Mouse (Mus musculus) embryonic facial prominence, embryonic 11.5 days (tissue): ENCODE results near the gene Gzmd. TPM values are rescaled to one million over a fixed set of nuclear protein-coding genes. Genes with fewer than 3 reads are reported as not detected.
"Not testable (repeated sequence)": the region's sequence is repeated elsewhere in the genome, so short reads cannot be mapped to it uniquely, and the experiment has no call there.

ENCODE experiments used
- ATAC-seq: fragments of 200-750 bp; cut with Nextera tagmentation; replicated peaks from 2 replicates; pipeline ENCODE4 v1.8.0; 2017; ENCODE audit warnings: low read depth; ENCODE audit not compliant: insufficient number of reproducible peaks, low FRiP score, low TSS enrichment
- DNase-seq: peaks from one replicate; pipeline ENCODE4 v3.0.0-alpha.2; 2015; ENCODE audit warnings: low spot score
- H3K27ac ChIP-seq: fragments of 300-500 bp; sonication (generic); replicated peaks from 2 replicates; pipeline ENCODE4 v1.5.1; 2014; ENCODE audit warnings: mild to moderate bottlenecking, low read depth, low read length, control low read depth
- H3K27me3 ChIP-seq: fragments of 300-500 bp; sonication (generic); 2 replicates; pipeline ENCODE4 v1.6.1; 2014; ENCODE audit warnings: mild to moderate bottlenecking, low read length, moderate library complexity, mixed read lengths; ENCODE audit not compliant: control insufficient read depth, insufficient read depth
- H3K36me3 ChIP-seq: fragments of 300-500 bp; sonication (generic); replicated peaks from 2 replicates; pipeline ENCODE4 v1.6.1; 2014; ENCODE audit warnings: low read depth, mild to moderate bottlenecking, low read length, moderate library complexity, mixed read lengths; ENCODE audit not compliant: control insufficient read depth, insufficient read depth
- H3K4me1 ChIP-seq: fragments of 300-500 bp; sonication (generic); 2 replicates; pipeline ENCODE4 v1.6.1; 2014; ENCODE audit warnings: low read length, mixed read lengths; ENCODE audit not compliant: control insufficient read depth, insufficient read depth
- H3K4me2 ChIP-seq: fragments of 300-500 bp; sonication (generic); 2 replicates; pipeline ENCODE4 v1.6.1; 2014; ENCODE audit warnings: low read depth, mild to moderate bottlenecking, control low read depth, low read length, moderate library complexity
- H3K4me3 ChIP-seq: fragments of 300-500 bp; sonication (generic); 2 replicates; pipeline ENCODE4 v1.5.1; 2014; ENCODE audit warnings: low read depth, low read length, control low read depth
- H3K9ac ChIP-seq: fragments of 300-500 bp; sonication (generic); replicated peaks from 2 replicates; pipeline ENCODE4 v1.6.1; 2014; ENCODE audit warnings: mild to moderate bottlenecking, control low read depth, low read length
- H3K9me3 ChIP-seq: fragments of 300-500 bp; sonication (generic); replicated peaks from 2 replicates; pipeline ENCODE4 v1.6.1; 2016; ENCODE audit warnings: mild to moderate bottlenecking, low read length, inconsistent platforms, mixed read lengths; ENCODE audit not compliant: control insufficient read depth
- WGBS: fragments of 180-500 bp; shearing (Covaris S2); extraction: QIAGEN DNeasy Blood & Tissue Kit; methylation state at CpG from one replicate; pipeline ENCODE4 v1.1.7; 2014; 5-methylcytosine and 5-hydroxymethylcytosine counted together
- polyA plus RNA-seq: library from polyadenylated mRNA; unstranded; fragments of >200 nt; fragmentation: Nextera tagmentation; extraction: Ambion mirVana; gene quantifications from 2 replicates; pipeline ENCODE4 v1.2.1, GENCODE M21; 2014

Gzmd gene
- polyA plus RNA-seq: not detected in 2 replicates

DNA sequence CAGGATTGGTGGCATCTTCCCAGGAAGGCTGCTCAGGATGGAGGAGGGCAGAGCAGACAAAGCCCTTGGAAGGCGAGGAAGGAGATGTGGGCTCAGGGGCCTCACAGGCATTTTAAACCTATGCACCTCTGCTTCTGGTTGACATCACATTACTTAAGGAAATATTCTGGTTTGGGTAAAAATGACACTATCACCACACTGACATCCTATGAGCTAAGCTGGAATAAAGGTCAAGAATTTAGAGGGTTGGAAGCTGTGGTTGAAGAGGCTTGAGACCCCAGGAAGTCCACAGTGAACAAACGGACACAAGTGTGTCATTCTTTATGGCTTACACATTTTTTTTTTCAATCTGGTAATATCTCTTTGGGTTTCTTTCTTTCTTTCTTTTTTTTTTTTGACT, at the start of gene Gzmd:
Gene Gzmd (minus strand): TSS at position 101 of the 400 bp plus-strand sequence.
- not testable (repeated sequence) for H3K4me2 ChIP-seq, H3K27ac ChIP-seq, H3K36me3 ChIP-seq, H3K9me3 ChIP-seq, ATAC-seq, H3K9ac ChIP-seq, DNase-seq, H3K27me3 ChIP-seq, H3K4me3 ChIP-seq, H3K4me1 ChIP-seq
- WGBS: 86% methylated on average over 2 of the region's 2 CpGs

DNA sequence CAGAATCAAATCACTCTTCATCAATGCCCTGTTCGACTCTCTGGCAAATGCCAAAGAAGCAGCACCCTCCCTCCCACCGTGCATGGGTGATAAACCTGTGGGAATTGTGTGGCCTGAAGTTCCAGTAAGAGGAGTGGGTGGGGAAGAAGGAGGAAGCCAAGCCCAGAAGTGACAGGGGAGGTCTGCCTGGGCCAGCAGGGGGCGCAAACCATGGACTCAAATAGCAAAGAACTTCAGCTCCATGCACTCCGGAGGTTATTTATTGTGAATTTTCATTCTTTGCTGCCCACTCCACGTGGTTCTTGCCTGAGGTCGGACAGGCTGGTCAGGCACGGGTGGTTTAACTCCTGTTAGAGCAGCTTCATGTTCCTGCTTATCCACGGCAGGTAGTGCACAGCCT, 45.2 kb upstream of the Gzmd start:
- not testable (repeated sequence) for H3K4me2 ChIP-seq, H3K9me3 ChIP-seq, ATAC-seq, H3K4me1 ChIP-seq, H3K27ac ChIP-seq, H3K4me3 ChIP-seq, H3K27me3 ChIP-seq, H3K9ac ChIP-seq, H3K36me3 ChIP-seq
- 30% methylated on average over 8 of the region's 8 CpGs for WGBS
- peak; percentile 66 for DNase-seq

DNA sequence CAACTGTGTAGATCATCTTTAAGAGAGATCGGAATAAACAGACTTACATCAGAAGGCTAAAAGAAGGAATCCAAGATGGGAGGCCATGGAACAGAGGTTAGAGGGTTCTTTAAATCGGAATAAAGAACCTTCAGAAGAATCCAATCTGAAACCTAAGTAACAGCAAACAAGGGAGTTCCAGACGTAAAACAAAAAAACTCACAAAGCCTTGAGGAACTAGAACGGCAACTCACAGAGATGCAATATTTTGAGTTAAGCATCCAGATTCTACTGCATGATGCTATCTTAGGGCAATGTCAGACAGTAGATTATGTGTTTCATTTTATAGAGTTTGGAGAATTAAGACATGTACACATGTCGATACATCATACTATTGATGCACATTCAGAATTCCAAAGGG, 42.1 kb upstream of the Gzmd start, which contains the start of gene Gzmn:
Gene Gzmn (minus strand): TSS at position 101 of the 400 bp plus-strand sequence.
- WGBS: 87% methylated on average over 5 of the region's 5 CpGs
- H3K27me3 ChIP-seq: no peaks in the 10 kb centered on the region
- no peak within 1 kb of the TSS for H3K9ac ChIP-seq
- no peak within 1 kb of the TSS for H3K4me3 ChIP-seq
- ATAC-seq: no peak
- no peaks in the 10 kb centered on the region for H3K4me1 ChIP-seq
- no peaks in the 10 kb centered on the region for H3K36me3 ChIP-seq
- no peak within 1 kb of the TSS for H3K4me2 ChIP-seq
- no peak within 1 kb of the TSS for H3K27ac ChIP-seq
- no peaks in the 10 kb centered on the region for H3K9me3 ChIP-seq
- no peak for DNase-seq

DNA sequence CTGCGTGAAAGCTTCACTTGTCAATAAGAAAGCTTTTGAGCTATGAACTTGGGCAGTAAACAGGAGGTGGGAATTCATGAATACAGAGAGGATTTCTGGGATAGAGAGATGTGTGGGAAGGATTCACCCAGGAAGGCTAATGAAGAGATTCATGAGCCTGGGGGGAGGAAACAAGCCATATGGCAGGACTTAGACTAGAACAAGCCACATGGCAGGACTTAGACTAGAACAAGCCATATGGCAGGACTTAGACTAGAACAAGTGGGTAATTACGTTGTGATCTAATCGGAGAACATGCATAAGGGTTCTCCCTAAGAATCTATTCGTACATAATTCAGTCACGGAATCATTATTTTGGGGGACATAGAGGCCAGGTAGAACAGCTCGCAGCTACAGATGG, 41.0 kb upstream of the Gzmd start:
- 89% methylated on average over 6 of the region's 6 CpGs for WGBS
- Histone ChIP-seq H3K9ac (no peak overlapping the region), H3K4me1 (no peaks in the 10 kb centered on the region), H3K9me3 (no peaks in the 10 kb centered on the region), H3K27ac (no peak overlapping the region), H3K4me2 (no peak overlapping the region), H3K4me3 (no peak overlapping the region), H3K36me3 (no peaks in the 10 kb centered on the region), H3K27me3 (no peaks in the 10 kb centered on the region)
- ATAC-seq (no peak), DNase-seq (no peak)

DNA sequence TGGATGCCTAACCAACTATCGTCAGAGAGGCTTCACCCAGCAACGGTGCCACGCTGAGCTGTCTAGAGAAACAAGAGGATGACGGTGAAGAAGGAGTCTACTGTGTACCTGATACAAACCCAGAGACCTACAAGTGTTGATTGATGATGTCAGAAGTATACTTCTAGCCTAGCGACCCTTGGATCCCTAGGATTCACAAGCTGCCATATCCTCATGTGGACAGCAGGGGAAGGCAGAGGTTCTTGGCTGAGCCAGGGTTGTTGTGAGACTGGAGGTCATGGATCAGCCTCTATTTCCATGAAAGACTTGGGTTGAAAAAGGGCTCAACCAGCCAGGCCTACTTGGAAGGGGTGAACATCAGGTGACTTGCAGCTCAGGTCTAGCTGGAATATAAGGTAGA, 40.3 kb upstream of the Gzmd start:
- ATAC-seq (no peak), DNase-seq (no peak)
- Histone ChIP-seq H3K4me2 (no peak overlapping the region), H3K9ac (no peak overlapping the region), H3K27me3 (no peaks in the 10 kb centered on the region), H3K36me3 (no peaks in the 10 kb centered on the region), H3K27ac (no peak overlapping the region), H3K4me3 (no peak overlapping the region), H3K4me1 (no peaks in the 10 kb centered on the region), H3K9me3 (no peaks in the 10 kb centered on the region)
- 86% methylated on average over 5 of the region's 5 CpGs for WGBS

DNA sequence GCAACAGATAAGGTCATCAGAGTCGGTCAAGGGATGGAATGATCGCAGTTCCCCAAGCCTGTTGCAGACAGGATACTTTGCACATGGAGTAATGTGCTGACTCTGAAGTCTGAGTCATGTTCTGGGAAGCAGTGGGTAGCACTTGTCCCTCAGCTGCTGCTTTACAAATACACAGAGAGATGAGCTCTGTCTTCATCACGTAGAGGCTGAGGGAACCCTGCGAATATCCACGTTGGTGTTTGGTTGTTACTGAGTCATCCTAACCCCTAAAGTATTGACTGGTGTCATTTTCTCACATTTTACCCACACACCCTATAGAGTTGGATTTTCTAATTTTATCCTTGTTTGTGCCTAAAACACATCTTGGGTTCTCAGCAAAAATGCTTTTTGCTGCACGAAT, 35.6 kb upstream of the Gzmd start:
- H3K27ac ChIP-seq: no peak overlapping the region
- H3K4me3 ChIP-seq: no peak overlapping the region
- no peak overlapping the region for H3K9ac ChIP-seq
- DNase-seq (no peak), ATAC-seq (no peak)
- H3K9me3 ChIP-seq: no peaks in the 10 kb centered on the region
- 87% methylated on average over 6 of the region's 6 CpGs for WGBS
- no peaks in the 10 kb centered on the region for H3K27me3 ChIP-seq
- no peaks in the 10 kb centered on the region for H3K36me3 ChIP-seq
- no peaks in the 10 kb centered on the region for H3K4me1 ChIP-seq
- H3K4me2 ChIP-seq: no peak overlapping the region

DNA sequence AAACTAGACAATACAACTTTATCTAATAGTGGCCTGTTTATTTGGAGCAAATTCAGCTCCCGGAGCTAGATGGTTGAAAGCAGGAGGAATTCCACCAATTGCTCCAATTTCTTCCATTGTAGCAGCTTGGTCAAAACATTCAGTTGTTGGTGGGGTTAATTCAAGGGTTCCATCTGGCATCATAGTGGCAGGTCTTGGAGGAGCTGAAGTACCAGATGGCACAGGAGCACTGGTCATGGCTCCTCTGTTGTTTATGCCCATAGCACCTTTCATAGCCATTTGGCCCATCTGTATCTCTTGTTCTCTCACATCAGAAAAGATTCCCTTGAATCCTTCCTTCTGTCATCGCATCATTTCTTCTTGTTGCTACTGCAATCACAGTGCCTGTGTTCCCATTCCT, 29.7 kb upstream of the Gzmd start:
- 84% methylated on average over 2 of the region's 2 CpGs for WGBS
- no peaks in the 10 kb centered on the region for H3K4me1 ChIP-seq
- no peaks in the 10 kb centered on the region for H3K9me3 ChIP-seq
- no peaks in the 10 kb centered on the region for H3K36me3 ChIP-seq
- no peak for ATAC-seq
- no peak overlapping the region for H3K9ac ChIP-seq
- DNase-seq: no peak
- no peak overlapping the region for H3K4me3 ChIP-seq
- H3K27me3 ChIP-seq: no peaks in the 10 kb centered on the region
- H3K4me2 ChIP-seq: no peak overlapping the region
- no peak overlapping the region for H3K27ac ChIP-seq

DNA sequence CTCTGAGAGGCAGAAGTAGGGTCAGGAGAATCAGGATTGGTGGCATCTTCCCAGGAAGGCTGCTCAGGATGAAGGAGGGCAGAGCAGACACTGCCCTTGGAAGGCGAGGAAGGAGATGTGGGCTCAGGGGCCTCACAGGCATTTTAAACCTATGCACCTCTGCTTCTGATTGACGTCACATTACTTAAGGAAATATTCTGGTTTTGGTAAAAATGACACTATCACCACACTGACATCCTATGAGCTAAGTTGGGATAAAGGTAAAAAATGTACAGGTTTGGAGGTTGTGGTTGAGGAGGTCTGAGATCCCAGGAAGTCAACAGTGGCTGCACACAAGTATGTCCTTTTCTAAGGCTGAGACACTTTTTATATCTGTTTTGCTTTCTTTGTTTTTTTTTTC, 27.1 kb upstream of the Gzmd start, which contains the start of gene Gzmg:
Gene Gzmg (minus strand): TSS at position 101 of the 400 bp plus-strand sequence.
- not testable (repeated sequence) for DNase-seq, H3K9ac ChIP-seq, H3K4me1 ChIP-seq, H3K36me3 ChIP-seq, H3K27ac ChIP-seq, ATAC-seq, H3K9me3 ChIP-seq, H3K27me3 ChIP-seq, H3K4me3 ChIP-seq, H3K4me2 ChIP-seq
- 83% methylated on average over 2 of the region's 2 CpGs for WGBS
